Mouse (Mus musculus): ENCODE measurements at regions not wholly inside any gene's neighbourhood (a gene's known extent, or its start where the extent isn't known, plus 50 kb on each side); places are given as distances from the start of the nearest gene placed in this dataset.

DNA sequence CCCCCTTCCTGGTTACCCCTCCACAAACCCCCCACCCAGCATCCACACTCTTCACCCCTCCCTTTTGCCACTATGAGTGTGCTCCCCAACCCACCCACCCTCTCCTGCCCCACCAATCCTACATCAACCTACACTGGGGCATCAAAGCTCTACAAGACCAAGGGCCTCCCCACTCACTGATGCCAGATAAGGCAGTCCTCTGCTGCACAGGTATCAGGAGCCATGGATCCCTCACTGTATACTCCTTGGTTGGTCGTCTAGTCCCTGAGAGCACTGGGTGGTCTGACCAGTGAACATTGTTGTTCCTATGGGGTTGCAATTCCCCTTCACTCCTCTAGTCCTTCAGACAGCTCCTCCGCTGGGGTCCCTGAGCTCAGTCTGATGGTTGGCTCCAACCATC is 591.7 kb upstream of the Adgrl4 start:
- TF ChIP-seq EP300 (optimal IDR thresholded peaks at IDR 0.05): no peak
- TF ChIP-seq CTCF (IDR thresholded peaks at IDR 0.05; ENCODE audit: low read depth): no peak
- no peak overlapping the region for H3K4me2 ChIP-seq (replicated peaks; ENCODE audit: low read depth)
- H3K9me3 ChIP-seq (ENCODE audit: control insufficient read depth, low read length): no peaks in the 10 kb centered on the region
- H3K4me3 ChIP-seq (ENCODE audit: low read depth, low read length): no peak overlapping the region
- no peak overlapping the region for H3K9ac ChIP-seq (ENCODE audit: low read length)
- no peak overlapping the region for H3K27ac ChIP-seq (replicated peaks)
- no peaks in the 10 kb centered on the region for H3K27me3 ChIP-seq (ENCODE audit: control insufficient read depth, insufficient read depth, low read length)
- DNase-seq (ENCODE audit: low spot score) (no peak), ATAC-seq (ENCODE audit: low FRiP score, low TSS enrichment) (no peak)
- no peaks in the 10 kb centered on the region for H3K36me3 ChIP-seq (ENCODE audit: control insufficient read depth, insufficient read depth, low read length)
- WGBS: 96% methylated on average over 2 of the region's 2 CpGs
- H3K4me1 ChIP-seq (replicated peaks; ENCODE audit: control insufficient read depth, insufficient read depth): no peaks in the 10 kb centered on the region

DNA sequence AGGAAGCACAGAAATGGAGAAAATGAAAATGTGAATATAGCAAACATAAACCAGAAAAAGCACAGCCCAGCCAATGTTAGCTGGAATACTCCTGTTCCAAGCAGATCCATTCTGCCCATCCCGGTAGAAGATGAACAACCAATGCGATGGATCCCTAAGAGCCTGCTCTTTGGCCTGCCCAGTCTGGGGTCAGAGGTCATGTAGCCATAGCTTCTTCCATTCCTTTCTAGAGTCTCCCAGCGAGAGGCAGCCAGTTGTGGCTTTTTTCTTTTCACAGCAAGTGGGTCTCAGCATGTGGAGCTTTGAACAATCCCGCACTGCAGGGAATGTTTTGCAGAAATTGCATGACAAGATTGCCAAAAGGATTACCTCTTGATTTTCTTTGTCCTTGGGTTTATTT is 585.6 kb upstream of the Adgrl4 start:
- Histone ChIP-seq H3K4me1 (replicated peaks; ENCODE audit: control insufficient read depth, insufficient read depth) (no peaks in the 10 kb centered on the region), H3K27me3 (ENCODE audit: control insufficient read depth, insufficient read depth, low read length) (no peaks in the 10 kb centered on the region), H3K4me3 (ENCODE audit: low read depth, low read length) (no peak overlapping the region), H3K9ac (ENCODE audit: low read length) (no peak overlapping the region), H3K4me2 (replicated peaks; ENCODE audit: low read depth) (no peak overlapping the region), H3K9me3 (ENCODE audit: control insufficient read depth, low read length) (no peaks in the 10 kb centered on the region), H3K36me3 (ENCODE audit: control insufficient read depth, insufficient read depth, low read length) (no peaks in the 10 kb centered on the region), H3K27ac (replicated peaks) (no peak overlapping the region)
- WGBS: 56% methylated on average over 4 of the region's 4 CpGs
- TF ChIP-seq CTCF (IDR thresholded peaks at IDR 0.05; ENCODE audit: low read depth) (no peak), EP300 (optimal IDR thresholded peaks at IDR 0.05) (no peak)
- ATAC-seq (ENCODE audit: low FRiP score, low TSS enrichment) (no peak), DNase-seq (ENCODE audit: low spot score) (no peak)

DNA sequence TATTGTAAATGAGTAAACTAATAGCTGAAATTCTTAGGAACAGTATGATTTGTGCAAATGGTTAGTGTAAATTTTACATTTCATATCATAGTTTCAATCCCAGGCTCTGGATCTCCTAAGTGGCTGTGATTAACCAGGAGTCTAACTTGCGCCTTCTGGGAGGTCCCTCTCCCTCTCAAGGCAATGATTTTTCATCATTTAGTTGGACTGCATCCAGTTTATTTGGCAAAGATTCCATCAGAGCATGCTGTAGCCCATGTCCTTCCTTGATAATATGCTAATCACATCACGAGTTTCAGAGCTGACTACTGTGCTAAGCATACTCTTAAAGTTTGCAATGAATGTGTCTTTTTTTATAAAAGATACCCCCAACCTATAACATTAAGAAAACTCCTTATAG is 541.0 kb upstream of the Adgrl4 start:
- H3K4me2 ChIP-seq (replicated peaks; ENCODE audit: low read depth): no peak overlapping the region
- no peak overlapping the region for H3K9ac ChIP-seq (ENCODE audit: low read length)
- H3K27ac ChIP-seq (replicated peaks): no peak overlapping the region
- TF ChIP-seq CTCF (IDR thresholded peaks at IDR 0.05; ENCODE audit: low read depth): no peak
- 49% methylated on average over 2 of the region's 2 CpGs for WGBS
- H3K4me1 ChIP-seq (replicated peaks; ENCODE audit: control insufficient read depth, insufficient read depth): no peaks in the 10 kb centered on the region
- H3K9me3 ChIP-seq (ENCODE audit: control insufficient read depth, low read length): no peaks in the 10 kb centered on the region
- ATAC-seq (ENCODE audit: low FRiP score, low TSS enrichment) (no peak), DNase-seq (ENCODE audit: low spot score) (no peak)
- no peaks in the 10 kb centered on the region for H3K36me3 ChIP-seq (ENCODE audit: control insufficient read depth, insufficient read depth, low read length)
- H3K4me3 ChIP-seq (ENCODE audit: low read depth, low read length): no peak overlapping the region
- no peaks in the 10 kb centered on the region for H3K27me3 ChIP-seq (ENCODE audit: control insufficient read depth, insufficient read depth, low read length)

DNA sequence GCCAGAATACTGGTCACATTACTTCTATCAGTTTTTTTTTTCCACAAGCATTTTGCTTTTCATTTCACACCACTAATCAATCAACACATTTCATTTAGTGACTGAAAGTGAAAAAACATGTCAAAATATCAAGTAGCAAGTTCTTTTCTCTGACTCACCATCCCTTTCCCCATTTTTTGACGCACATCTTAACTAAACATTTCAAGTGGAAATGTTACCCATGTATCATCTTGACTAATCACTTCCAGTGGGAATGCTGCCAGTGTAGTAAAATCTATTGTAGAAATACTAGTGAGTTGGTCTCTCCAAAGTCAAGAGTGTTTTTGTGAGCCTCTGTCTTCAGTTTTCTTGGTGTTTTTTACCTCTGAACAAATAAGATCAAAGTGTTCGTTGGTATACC is 527.6 kb upstream of the Adgrl4 start:
- TF ChIP-seq EP300 (optimal IDR thresholded peaks at IDR 0.05) (no peak), CTCF (IDR thresholded peaks at IDR 0.05; ENCODE audit: low read depth) (no peak)
- H3K4me1 ChIP-seq (replicated peaks; ENCODE audit: control insufficient read depth, insufficient read depth): no peaks in the 10 kb centered on the region

DNA sequence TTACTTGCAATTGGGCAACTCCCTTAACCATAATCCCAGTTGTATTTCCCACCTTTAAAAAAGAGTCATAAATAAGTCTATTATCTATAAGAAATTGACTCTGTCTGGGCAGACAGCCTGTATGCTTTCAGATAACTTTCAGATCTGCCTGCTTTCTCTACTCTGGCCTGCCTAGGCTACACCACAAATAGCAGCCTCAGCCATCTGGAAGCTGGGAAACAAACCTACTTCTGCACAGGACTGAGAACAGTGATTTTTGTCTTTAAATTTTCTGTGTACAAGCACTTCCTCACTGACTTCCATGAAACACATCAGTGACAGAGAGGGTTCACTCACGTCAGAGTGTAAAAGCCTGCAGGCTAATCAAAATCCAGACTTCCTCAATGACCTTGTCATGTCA is 482.8 kb upstream of the Adgrl4 start:
- H3K27me3 ChIP-seq (ENCODE audit: control insufficient read depth, insufficient read depth, low read length): no peaks in the 10 kb centered on the region
- no peak for ATAC-seq (ENCODE audit: low FRiP score, low TSS enrichment)
- TF ChIP-seq EP300 (optimal IDR thresholded peaks at IDR 0.05) (no peak), CTCF (IDR thresholded peaks at IDR 0.05; ENCODE audit: low read depth) (no peak)
- no peak overlapping the region for H3K9ac ChIP-seq (ENCODE audit: low read length)
- DNase-seq (ENCODE audit: low spot score): no peak
- H3K4me1 ChIP-seq (replicated peaks; ENCODE audit: control insufficient read depth, insufficient read depth): no peaks in the 10 kb centered on the region
- no peaks in the 10 kb centered on the region for H3K36me3 ChIP-seq (ENCODE audit: control insufficient read depth, insufficient read depth, low read length)
- H3K27ac ChIP-seq (replicated peaks): no peak overlapping the region
- no peak overlapping the region for H3K4me2 ChIP-seq (replicated peaks; ENCODE audit: low read depth)
- no peak overlapping the region for H3K4me3 ChIP-seq (ENCODE audit: low read depth, low read length)
- 38% methylated on average over 1 of the region's 1 CpGs for WGBS
- H3K9me3 ChIP-seq (ENCODE audit: control insufficient read depth, low read length): no peaks in the 10 kb centered on the region

More for the DNA sequence above, 527.6 kb upstream of the Adgrl4 start:
- WGBS: 55% methylated on average over 2 of the region's 2 CpGs
- H3K4me3 ChIP-seq (ENCODE audit: low read depth, low read length): no peak overlapping the region
- DNase-seq (ENCODE audit: low spot score) (no peak), ATAC-seq (ENCODE audit: low FRiP score, low TSS enrichment) (no peak)
- no peaks in the 10 kb centered on the region for H3K9me3 ChIP-seq (ENCODE audit: control insufficient read depth, low read length)
- H3K36me3 ChIP-seq (ENCODE audit: control insufficient read depth, insufficient read depth, low read length): no peaks in the 10 kb centered on the region
- H3K4me2 ChIP-seq (replicated peaks; ENCODE audit: low read depth): no peak overlapping the region
- no peaks in the 10 kb centered on the region for H3K27me3 ChIP-seq (ENCODE audit: control insufficient read depth, insufficient read depth, low read length)
- H3K27ac ChIP-seq (replicated peaks): no peak overlapping the region
- no peak overlapping the region for H3K9ac ChIP-seq (ENCODE audit: low read length)

DNA sequence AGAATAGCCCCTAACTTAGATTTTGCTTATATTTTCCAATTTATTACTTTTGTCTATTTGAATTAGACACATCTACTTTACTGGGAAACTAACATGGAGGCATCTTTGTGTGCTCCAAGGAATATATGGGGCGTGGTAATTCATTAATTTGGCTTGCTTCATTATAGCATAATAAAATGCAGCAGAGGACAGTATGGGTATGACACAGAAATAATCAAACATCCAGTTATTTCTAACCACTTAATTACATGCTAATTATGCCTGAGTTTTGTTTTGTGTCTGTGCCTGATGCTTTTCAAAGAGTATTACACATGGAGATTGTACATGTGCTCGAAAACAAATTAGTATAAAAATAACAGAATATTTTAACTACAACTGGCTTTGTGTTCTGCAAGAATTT is 438.0 kb upstream of the Adgrl4 start:
- H3K9me3 ChIP-seq (ENCODE audit: control insufficient read depth, low read length): no peaks in the 10 kb centered on the region
- ATAC-seq (ENCODE audit: low FRiP score, low TSS enrichment) (no peak), DNase-seq (ENCODE audit: low spot score) (no peak)
- no peak overlapping the region for H3K9ac ChIP-seq (ENCODE audit: low read length)
- no peaks in the 10 kb centered on the region for H3K36me3 ChIP-seq (ENCODE audit: control insufficient read depth, insufficient read depth, low read length)
- no peak overlapping the region for H3K4me2 ChIP-seq (replicated peaks; ENCODE audit: low read depth)
- H3K4me3 ChIP-seq (ENCODE audit: low read depth, low read length): no peak overlapping the region
- H3K27me3 ChIP-seq (ENCODE audit: control insufficient read depth, insufficient read depth, low read length): no peaks in the 10 kb centered on the region
- no peak for TF ChIP-seq CTCF (IDR thresholded peaks at IDR 0.05; ENCODE audit: low read depth)
- no peak for TF ChIP-seq EP300 (optimal IDR thresholded peaks at IDR 0.05)
- H3K27ac ChIP-seq (replicated peaks): no peak overlapping the region
- no peaks in the 10 kb centered on the region for H3K4me1 ChIP-seq (replicated peaks; ENCODE audit: control insufficient read depth, insufficient read depth)
- 91% methylated on average over 2 of the region's 2 CpGs for WGBS

Measured in stomach, postnatal 0 days (tissue).